Mouse (Mus musculus) liver, embryonic 16.5 days (tissue): ENCODE results near the gene 4930579F01Rik. TPM values are rescaled to one million over a fixed set of nuclear protein-coding genes. Genes with fewer than 3 reads are reported as not detected.

Experiments used
- ATAC-seq: fragments of 200-750 bp; cut with Nextera tagmentation; 2 replicates; pipeline ENCODE4 v1.8.0; 2017; ENCODE audit warnings: low read depth, mild to moderate bottlenecking, moderate number of reproducible peaks, moderate library complexity
- H3K27ac ChIP-seq: fragments of 300-500 bp; sonication (generic); 2 replicates; pipeline ENCODE4 v1.5.1; 2014; ENCODE audit warnings: mild to moderate bottlenecking, low read length
- H3K27me3 ChIP-seq: fragments of 300-500 bp; sonication (generic); 2 replicates; pipeline ENCODE4 v1.6.1; 2014; ENCODE audit warnings: low read depth, low read length, mixed read lengths; ENCODE audit not compliant: control insufficient read depth, insufficient read depth
- H3K36me3 ChIP-seq: fragments of 300-500 bp; sonication (generic); 2 replicates; pipeline ENCODE4 v1.6.1; 2014; ENCODE audit warnings: mild to moderate bottlenecking; ENCODE audit not compliant: control insufficient read depth, insufficient read depth
- H3K4me1 ChIP-seq: fragments of 300-500 bp; sonication (generic); 2 replicates; pipeline ENCODE4 v1.6.1; 2014; ENCODE audit warnings: low read depth, low read length, mixed read lengths; ENCODE audit not compliant: control insufficient read depth
- H3K4me2 ChIP-seq: fragments of 300-500 bp; sonication (generic); 2 replicates; pipeline ENCODE4 v1.6.1; 2014; ENCODE audit warnings: low read depth, low read length, mixed read lengths
- H3K4me3 ChIP-seq: fragments of 300-500 bp; sonication (generic); 2 replicates; pipeline ENCODE4 v1.5.1; 2014; ENCODE audit warnings: low read depth, mild to moderate bottlenecking, low read length
- H3K9ac ChIP-seq: fragments of 300-500 bp; sonication (generic); 2 replicates; pipeline ENCODE4 v1.6.1; 2014; ENCODE audit warnings: low read depth, low read length
- H3K9me3 ChIP-seq: fragments of 300-500 bp; sonication (generic); replicated peaks from 2 replicates; pipeline ENCODE4 v1.6.1; 2016; ENCODE audit warnings: low read length; ENCODE audit not compliant: control insufficient read depth
- WGBS: fragments of 180-500 bp; shearing (Covaris S2); extraction: QIAGEN DNeasy Blood & Tissue Kit; methylation state at CpG from one replicate; pipeline ENCODE4 v1.1.7; 2014; ENCODE audit not compliant: insufficient replicate concordance; 5-methylcytosine and 5-hydroxymethylcytosine counted together
- polyA plus RNA-seq: library from polyadenylated mRNA; unstranded; fragments of >200 nt; fragmentation: Nextera tagmentation; extraction: Ambion mirVana; gene quantifications from 2 replicates; pipeline ENCODE4 v1.2.1, GENCODE M21; 2015

Gene 4930579F01Rik
- polyA plus RNA-seq, 1 experiment from 2014 or later = not detected

- no peaks in the 10 kb centered on the region for H3K4me1 ChIP-seq
- no peak overlapping the region for H3K4me2 ChIP-seq
- no peak overlapping the region for H3K9ac ChIP-seq
- no peak overlapping the region for H3K27ac ChIP-seq
- no peak for ATAC-seq
- H3K36me3 ChIP-seq = no peaks in the 10 kb centered on the region; the same call in 1 of the 2 replicates
- no peak overlapping the region for H3K4me3 ChIP-seq
- 72% methylated on average over 17 of the region's 17 CpGs for WGBS
- no peaks in the 10 kb centered on the region for H3K27me3 ChIP-seq
- H3K9me3 ChIP-seq = no peaks in the 10 kb centered on the region
Measured at GRCm38 (mm10) chr3:138114106-138114505, 79.5 kb downstream of the 4930579F01Rik start.

Other genes starting within 250 kb of the 4930579F01Rik start
- gene Dapp1, start 212.3 kb downstream of the 4930579F01Rik start, polyA plus RNA-seq = 12.1 and 13.0 TPM in 2 replicates
- gene 1110002E22Rik, start 128.8 kb downstream of the 4930579F01Rik start, polyA plus RNA-seq = 0.07 and 0.30 TPM in 2 replicates
- gene Gm5105, start 126.4 kb downstream of the 4930579F01Rik start, polyA plus RNA-seq = not detected in 2 replicates
- gene Trmt10a, start 50.4 kb downstream of the 4930579F01Rik start, polyA plus RNA-seq = 4.5 and 4.8 TPM in 2 replicates
- gene Mttp, start 48.9 kb downstream of the 4930579F01Rik start, polyA plus RNA-seq = 45.6 and 48.8 TPM in 2 replicates
- 0.27 and 0.37 TPM in 2 replicates for gene Adh7, start 23.9 kb upstream of the 4930579F01Rik start, polyA plus RNA-seq
- 101 and 138 TPM in 2 replicates for gene Adh1, start 67.2 kb upstream of the 4930579F01Rik start, polyA plus RNA-seq
- gene Adh6a, start 119.5 kb upstream of the 4930579F01Rik start, polyA plus RNA-seq = not detected in 2 replicates
- gene Adh6b, start 147.9 kb upstream of the 4930579F01Rik start, polyA plus RNA-seq = 0.20 and 0.30 TPM in 2 replicates
- gene Adh4, start 221.6 kb upstream of the 4930579F01Rik start, polyA plus RNA-seq = 0.06 and 0.09 TPM in 2 replicates
- 178 and 180 TPM in 2 replicates for gene Adh5, start 249.3 kb upstream of the 4930579F01Rik start, polyA plus RNA-seq